Mouse (Mus musculus): ENCODE results near the gene Pnkp.

The Pnkp gene

DNA sequence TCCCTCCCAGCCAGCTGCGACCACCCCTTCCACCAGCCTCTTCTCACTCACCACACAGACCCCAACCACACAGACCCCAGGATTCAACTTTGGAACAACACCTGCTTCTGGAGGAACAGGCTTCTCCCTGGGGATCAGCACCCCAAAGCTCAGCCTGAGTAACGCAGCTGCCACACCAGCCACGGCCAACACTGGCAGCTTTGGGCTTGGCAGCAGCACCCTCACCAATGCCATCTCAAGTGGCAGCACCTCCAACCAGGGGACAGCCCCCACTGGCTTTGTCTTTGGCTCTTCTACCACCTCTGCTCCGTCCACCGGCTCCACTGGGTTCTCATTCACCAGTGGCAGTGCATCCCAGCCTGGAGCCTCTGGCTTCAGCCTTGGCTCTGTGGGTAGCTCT is 28.2 kb upstream of the Pnkp start:
- no peak for DNase-seq (ENCODE audit: low spot score)

DNA sequence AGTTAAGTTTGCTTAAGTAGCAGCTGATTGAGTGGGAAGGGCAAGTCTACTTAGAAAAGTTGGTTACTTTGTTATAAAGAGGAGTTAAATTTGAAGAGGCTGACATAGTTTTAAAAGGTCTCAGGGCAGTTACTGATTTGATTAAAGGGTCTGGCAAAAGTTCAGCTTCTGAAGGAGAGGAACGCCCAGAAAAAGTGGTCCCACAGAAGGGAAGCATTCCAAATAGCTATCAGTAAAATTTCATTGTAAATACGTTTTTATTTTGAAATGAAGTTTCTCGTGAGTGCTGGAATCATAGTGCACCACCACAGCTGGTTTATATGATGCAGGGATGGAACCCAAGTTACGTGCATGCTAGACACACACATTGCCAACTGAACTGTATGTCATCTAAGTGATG is 24.2 kb upstream of the Pnkp start:
- no peak for DNase-seq (ENCODE audit: low spot score)

DNA sequence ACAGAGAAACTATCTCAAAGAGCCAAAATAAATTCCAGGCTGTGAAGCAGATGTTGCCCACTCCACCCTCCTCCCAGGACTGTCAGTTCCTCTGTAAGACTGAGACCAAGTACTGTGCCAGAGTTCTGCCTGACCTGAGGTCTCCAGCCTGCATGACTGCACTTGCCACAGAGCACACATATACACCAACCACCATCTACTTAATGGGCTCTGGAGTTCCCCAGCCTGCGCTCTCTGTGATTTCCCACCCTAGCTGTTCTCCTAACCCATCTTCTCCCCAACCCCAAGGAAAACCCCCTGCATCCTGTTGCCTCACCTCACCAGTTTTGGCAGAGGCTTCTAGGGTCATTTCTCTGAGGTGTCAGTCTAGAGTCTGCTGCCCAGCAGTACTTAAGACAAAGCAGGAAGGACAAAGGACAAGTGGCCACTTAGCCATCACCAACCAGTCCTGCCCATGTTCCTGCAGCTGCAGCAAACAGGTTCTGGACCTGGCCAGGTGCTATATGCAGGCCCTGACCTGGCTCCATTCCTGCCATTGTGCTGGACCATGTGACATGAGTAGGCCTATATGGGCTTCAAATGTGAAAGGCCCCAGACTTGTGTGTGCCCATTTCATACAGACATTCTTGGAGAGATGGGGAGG is 21.4 kb upstream of the Pnkp start:
- DNase-seq (ENCODE audit: low spot score), result no peak

DNA sequence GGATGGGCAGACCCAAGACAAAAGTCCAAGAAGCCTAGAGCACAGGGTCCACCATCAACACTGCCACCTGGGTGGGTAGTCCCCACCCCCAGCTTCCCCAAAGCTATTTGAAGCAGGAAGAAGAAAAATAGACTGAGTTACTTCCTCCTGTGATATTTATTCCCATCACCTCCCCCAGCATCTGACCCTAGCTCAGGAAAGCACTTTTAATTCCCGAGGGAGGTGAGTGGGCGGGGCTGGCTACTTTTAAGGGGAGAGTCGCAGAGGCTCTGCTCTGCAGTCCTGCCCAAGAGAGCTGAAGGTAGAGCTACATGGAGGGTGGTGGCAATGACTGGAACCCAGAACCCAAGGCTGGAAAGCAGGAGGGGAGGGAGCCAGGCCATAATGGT is 20.9 kb upstream of the Pnkp start:
- DNase-seq (ENCODE audit: low spot score), result no peak

DNA sequence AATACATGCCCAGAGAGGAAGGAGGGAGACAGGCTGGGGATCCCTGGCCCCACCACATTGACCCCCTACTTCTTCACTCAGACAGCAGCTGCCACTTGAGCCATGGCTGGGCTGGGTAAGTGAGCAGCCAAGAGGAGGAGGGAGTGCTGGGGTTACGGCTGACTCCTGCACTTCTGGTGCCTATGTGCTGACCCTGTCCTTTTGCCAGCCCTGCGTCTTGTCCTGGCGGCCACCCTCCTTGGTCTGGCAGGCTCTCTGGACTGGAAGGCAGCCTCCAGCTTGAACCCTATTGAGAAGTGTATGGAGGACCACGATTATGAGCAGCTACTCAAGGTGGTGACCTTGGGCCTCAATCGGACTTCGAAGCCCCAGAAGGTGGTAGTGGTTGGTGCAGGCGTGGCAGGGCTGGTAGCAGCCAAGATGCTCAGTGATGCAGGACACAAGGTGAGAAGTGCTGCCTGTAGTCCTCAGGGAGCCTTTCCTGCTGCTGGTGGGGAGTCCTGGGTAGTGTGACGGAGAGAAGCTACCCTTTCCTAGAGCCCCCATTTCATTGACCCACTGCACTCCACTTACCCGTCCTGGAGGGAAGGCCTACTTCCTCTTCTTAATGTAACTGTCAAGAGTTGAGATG is 20.4 kb upstream of the Pnkp start:
- DNase-seq (ENCODE audit: low spot score), result no peak

DNA sequence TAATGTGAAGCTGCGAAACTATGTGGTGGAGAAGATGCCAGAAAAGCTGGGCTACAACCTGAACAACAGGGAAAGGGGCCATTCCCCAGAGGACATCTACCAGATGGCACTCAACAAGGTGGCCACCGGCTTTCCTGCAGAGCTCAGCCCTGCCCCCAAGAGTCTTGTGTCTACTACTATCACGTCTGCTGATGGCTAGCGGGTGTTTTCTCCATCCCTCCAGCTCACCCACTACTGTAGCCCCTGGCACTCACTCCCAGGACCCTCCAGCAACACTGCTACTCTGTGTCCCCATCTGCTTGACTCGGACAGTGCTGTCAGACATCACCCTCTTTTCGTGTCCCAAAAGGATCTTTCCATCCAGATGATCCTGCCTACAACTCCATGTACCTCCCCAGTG is 18.9 kb upstream of the Pnkp start:
- no peak for DNase-seq (ENCODE audit: low spot score)

DNA sequence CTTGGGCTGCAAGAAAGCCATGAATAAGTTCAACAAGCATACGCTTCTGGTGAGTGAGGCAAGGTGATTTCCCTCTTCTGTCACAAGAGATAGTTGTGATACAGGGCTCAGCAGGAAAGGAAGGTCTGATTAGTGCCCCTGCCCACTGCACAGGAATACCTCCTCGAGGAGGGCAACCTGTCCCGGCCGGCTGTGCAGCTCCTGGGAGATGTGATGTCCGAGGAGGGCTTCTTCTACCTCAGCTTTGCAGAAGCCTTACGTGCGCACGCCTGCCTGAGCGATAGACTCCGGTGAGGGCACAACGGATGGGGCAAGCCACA is 17.8 kb upstream of the Pnkp start:
- no peak for DNase-seq (ENCODE audit: low spot score)

DNA sequence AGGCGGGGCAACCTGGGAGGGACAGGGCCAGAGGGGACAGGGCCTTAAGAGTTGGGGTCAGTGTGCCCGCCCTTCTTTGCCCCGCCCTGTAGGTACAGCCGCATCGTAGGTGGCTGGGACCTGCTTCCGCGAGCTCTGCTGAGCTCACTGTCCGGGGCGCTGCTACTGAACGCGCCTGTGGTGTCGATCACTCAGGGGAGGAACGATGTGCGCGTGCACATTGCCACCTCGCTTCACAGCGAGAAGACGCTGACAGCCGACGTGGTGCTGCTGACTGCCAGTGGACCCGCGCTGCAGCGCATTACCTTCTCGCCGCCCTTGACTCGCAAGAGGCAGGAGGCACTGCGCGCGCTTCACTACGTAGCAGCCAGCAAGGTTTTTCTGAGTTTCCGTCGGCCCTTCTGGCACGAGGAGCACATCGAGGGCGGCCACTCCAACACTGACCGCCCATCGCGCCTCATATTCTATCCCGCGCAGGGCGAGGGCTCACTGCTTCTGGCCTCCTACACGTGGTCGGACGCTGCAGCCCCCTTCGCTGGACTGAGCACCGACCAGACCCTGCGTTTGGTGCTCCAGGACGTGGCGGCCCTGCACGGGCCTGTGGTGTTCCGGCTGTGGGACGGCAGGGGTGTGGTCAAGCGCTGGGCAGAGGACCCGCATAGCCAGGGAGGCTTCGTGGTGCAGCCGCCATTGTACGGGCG is 17.3 kb upstream of the Pnkp start:
- DNase-seq (ENCODE audit: low spot score), result peak; percentile 37

DNA sequence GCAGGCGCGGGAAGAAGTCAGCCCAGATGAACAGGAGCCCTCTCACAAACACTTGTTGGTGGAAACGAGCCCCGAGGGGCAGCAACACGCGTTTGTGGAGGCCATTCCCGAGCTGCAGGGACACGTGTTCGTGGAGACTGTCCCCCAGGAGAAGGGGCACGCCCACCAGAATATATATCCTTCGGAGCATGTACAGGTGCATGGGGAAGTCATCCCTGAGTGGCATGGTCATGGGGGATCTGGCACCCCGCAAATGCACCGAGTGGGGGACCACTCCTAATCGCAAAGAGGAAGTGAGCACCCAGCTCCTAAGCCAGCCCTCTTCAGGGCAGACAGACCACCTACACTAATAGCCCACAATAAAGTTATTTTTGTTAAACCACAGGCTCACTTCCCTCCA is 16.5 kb upstream of the Pnkp start:
- DNase-seq (ENCODE audit: low spot score), result no peak

DNA sequence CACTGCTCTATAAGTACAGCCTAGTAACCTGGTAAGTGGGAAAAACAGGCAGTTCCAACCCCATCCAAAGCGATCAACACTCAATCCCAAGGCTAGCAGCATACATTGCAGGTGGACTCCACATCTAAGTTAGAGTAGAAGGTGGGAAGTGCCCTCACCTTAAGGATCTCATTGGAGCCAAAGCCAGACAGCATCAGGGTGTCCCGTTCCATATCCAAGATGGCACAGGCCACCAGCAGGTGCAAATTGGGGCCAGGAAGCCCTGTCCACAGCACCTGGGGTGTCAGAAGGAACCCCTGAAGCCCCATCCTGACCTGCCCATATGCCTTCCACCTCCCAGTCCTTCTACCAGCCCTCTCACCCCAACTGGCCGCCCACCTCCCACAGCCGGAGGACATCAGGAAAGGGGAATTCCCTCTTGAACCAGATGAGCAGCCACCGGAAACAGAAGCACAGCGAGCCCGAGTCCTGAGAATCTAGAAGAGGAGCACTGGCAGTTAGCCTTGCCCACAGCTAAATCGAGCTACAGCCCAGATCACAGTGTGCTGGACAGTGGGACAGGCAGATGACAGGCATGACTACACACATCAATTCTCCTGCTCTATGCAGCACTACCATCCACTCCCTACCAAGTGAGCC is 15.0 kb upstream of the Pnkp start:
- no peak for DNase-seq (ENCODE audit: low spot score)

DNA sequence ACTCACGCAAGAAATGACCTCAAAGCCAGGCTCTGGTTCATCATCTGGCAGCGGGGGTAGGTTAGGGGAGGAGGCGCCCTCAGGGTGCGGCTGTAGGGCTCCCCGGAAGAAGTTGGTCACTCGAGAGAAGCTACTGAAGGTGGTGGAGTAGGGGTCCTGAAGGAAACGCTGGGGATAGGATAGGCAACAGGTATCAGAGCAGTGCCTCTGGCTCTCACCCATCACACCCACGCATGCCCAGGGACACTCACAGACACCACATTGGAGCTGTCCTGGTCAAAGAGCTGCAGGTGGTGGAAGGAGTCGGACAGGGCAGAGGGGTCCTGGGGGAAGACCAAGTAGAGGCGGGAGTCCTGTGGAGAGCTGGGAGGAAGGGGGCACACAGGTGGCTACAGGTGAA is 11.9 kb upstream of the Pnkp start:
- no peak for DNase-seq (ENCODE audit: low spot score)

DNA sequence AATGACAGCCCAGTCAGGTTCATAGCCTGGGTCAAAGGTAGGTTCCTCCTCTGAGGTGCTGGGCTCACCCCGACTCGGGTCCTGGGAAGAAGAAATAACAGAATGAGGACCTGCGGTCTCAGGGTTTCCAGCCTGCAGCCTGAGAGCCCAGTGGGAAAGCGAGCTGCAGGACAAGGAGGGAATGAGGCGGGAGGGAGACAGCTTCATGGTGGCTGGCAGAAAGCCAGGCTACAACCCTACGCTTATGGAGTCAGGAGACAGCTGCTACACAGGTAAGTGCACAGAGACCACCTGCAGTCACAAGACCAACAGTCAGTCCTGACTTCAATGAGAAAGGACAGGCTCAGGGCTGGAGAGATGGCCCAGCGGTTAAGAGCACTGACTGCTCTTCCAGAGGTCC is 10.1 kb upstream of the Pnkp start:
- DNase-seq (ENCODE audit: low spot score), result no peak

DNA sequence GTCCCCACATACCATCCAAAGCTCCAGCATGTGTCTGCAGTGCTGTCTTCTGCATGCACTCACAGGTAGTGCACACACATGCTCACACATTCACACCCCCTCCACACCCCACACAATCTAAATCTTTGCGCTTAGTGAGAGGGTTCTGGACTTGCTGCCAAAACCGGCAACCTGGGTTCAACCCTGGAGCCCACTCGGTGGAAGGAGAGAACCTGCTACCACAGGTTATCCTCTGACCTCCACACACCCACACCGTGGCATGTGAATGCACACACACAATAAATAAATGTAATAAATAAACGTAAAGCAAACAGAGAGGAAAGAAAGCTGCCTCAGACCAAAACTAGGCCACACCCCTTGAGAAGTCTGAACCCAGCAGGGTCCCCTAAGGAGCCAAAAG is 9.2 kb upstream of the Pnkp start:
- DNase-seq (ENCODE audit: low spot score), result no peak

DNA sequence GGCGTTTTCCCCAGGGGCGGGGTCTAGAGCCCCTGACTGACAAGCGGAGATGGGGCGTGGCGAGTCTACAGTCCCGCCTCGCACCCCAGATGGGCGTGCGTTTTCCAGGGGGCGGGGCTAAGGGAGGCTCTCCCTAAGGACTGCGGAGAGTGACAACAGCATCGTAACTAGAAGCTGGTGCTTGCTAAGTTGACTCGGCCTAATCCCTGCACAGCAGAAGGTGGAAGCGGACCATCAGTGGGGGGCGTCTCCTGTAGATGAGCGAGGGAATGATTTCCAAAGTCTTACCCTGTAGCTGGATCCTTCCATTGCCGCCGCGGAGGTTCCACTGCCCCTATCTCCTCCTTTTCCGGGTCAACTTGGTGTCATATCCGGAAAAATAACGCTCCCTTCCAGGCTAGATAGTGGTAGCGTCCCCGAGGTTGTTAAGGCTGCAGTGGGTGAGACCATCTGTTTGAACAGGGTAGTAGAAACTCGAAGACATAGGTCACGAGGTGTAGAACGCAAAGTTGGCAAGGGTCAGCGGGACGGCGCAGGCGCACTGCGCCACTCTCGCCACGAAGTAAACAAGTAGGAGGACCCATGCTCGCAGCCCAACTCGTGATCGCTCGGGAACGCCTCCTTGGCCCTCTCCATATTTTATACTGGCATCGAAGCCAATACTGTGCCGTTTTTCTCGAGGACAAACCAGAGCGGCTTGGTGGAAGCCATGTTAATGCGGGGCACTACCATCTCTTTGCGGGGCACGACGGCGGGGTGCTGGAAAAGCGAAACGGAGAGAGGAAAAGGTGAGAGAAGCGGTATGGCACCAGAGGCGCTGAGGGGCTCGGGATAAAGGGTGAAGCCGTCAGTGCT is 8.2 kb upstream of the Pnkp start, which contains the start of the genes Akt1s1 and Tbc1d17:
Gene Akt1s1, plus strand, starts transcription at position 431 of the 855 bp plus-strand sequence.
Gene Tbc1d17, minus strand, starts transcription at position 519 of the 855 bp plus-strand sequence.
- peak; percentile 98 for DNase-seq (ENCODE audit: low spot score)

DNA sequence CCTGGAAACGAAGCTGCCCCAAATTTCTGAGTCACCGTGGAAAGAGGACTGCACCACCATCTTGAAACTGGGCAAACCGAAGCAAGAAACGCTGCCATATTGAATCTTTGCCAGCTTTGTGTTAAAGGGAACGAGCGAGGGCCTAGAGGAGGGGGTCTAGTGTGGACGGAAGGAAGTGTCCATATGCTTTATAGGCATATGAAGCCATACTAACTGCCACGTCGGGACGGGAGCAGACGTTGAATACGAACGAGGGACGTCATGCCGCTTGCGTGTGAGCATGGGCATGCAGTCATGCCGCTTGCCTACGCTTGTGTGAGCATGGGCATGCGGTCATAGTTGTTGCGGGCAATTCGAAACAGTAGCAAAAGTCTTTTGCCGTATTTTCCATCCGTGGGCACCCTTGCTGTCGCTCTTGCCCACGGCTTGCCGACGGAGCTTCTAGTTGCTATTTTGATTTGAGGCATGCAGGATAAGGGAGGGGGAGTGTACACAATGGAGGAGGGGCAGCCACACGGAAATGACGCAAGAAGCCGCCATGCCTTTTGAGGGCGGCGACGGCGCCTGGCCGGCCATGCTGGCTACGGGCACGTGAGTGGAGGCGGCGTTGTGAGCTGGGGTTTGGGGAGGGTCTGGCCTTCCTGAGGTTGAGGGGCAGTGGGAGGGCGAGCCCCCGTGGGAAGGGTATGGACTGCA is 7.4 kb upstream of the Pnkp start:
- peak; percentile 89 for DNase-seq (ENCODE audit: low spot score)

DNA sequence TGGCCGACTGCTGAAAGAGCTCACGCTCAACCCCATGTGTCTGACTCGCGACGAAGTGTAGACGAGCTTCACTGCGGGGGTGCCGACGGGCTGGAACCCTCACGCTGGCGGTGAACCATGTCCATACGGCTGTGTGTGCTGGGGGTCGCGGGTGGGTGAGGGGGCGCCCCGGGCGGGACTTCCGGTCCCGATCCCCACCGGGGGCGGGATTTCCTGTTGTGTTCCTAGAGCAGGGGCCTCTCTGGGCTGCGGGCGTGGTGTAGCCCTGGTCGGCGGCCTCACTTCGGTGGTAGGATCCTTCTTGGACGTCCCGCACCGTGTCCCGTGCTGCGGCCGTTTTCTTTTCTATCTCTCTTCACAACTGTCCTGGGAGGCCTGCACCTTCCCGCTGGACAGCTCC is 6.8 kb upstream of the Pnkp start:
- DNase-seq (ENCODE audit: low spot score), result peak; percentile 83

DNA sequence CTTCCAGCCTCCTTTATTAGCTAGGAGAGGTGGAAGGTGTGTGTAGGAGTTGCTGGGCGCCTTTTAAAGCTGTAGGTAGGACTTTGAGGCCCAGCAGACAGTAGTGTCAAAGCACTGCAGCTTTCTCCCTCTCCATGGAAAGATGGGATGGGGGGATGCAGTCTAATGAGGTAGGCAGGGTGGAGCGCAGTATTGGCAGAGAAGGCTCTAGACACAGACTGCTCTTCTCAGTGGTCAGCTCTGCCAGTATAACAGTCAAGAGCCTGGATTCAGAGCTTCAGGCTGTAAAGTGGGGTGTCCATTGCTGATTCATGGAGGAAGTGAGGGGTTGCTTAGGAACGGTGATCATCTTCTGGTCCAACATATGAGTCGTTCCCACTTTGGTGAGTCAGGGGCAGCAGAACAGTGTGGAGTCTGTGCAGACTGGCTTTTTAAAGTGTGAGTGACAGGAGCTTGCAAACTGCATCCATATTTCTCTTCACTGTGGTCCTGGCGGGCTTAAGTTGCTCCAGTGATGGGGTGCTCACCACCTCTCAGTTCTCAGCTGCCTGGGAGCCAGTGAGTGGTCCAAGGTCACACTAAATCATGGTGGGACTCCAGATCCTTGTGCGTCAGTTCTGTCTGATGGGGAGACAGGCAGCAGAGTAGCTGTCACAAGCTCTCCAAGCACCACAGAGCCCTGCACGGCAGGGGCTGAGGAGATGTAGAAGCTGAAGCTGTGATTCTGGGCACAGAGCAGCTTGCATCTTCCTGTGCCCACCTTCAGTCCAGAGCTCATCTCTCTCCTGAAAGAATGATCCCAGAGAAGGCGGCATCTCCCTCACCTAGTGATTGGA is 5.9 kb upstream of the Pnkp start:
- no peak for DNase-seq (ENCODE audit: low spot score)

DNA sequence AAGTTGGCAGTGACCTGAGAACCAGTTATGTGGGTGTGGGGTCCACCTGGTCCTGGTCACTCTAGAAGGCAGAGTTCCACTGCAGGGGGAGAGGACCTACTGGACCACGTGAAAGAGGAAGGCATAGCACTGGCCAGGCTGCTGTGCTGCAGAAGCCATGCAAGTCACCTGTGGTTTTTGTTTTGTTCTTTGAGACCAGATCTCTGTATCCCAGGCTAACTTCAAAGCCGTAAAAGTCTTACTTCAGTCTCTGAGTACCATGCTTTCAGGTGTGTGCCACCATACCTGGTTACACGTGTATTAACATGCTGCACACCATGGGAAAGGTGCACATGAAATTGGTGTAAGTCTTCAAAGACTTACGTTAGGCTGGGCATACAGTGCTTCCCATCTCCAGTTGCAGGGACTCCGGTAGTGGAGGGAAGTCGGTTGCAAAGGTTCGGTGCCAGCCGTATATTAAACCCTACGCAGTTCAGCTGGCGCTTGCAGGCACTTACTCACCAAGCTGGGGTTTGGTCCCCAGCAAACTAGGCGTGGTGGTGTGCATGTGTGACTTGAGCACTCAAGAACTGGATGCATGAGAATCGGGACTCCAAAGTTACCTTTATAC is 5.2 kb upstream of the Pnkp start:
- no peak for DNase-seq (ENCODE audit: low spot score)

DNA sequence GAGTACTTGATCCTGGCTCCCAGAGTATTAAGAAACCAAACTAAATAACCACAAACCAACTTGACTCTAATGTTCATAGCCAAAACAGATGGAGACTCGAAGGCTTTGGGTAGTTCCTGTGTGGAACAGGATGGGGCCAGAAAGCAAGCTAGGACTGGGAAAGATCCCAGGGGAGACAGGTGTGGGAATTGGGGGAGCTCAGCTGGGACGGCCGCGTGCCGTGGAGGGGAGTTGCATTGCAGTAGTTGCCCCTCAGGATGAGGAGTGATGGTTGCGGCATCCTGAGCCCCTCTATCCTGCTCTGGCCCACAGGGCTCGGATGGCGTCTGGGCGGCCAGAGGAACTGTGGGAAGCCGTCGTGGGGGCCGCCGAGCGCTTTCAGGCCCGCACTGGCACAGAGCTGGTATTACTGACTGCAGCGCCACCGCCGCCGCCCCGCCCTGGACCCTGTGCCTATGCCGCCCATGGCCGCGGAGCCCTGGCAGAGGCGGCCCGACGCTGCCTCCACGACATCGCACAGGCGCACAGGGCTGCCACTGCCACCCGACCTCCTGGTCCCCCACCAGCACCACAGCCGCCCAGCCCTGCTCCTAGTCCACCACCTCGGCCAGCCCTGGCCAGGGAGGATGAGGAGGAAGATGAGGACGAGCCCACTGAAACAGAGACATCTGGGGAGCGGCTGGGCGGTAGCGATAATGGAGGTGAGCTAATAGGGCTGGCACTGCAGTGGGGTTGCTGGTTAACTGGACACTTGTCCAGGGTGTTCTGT is 4.5 kb upstream of the Pnkp start:
- DNase-seq (ENCODE audit: low spot score), result no peak
